Mouse (Mus musculus): ENCODE measurements around the gene Trak1.

Gene Trak1

GRCm38 (mm10) chr9:121331878-121332630 is 34.8 kb downstream of the Trak1 start:
- Histone ChIP-seq H3K4me3 (replicated peaks; ENCODE audit: low read length) (no peak overlapping the region), H3K4me1 (replicated peaks; ENCODE audit: low read depth, low read length) (peaks cover 30% of the 10 kb centered on the region), H3K9me3 (ENCODE audit: low read length) (peaks cover 86% of the 10 kb centered on the region), H3K27me3 (ENCODE audit: insufficient read depth, low read length) (no peaks in the 10 kb centered on the region), H3K36me3 (ENCODE audit: insufficient read depth, low read length) (peaks cover 65% of the 10 kb centered on the region)
- TF ChIP-seq CTCF (conservative IDR thresholded peaks at IDR 0.05; ENCODE audit: low read length) (no peak), POU5F1 (IDR thresholded peaks at IDR 0.05; ENCODE audit: borderline replicate concordance, low read length) (no peak), NANOG (IDR thresholded peaks at IDR 0.05; ENCODE audit: borderline replicate concordance, low read length) (no peak)

- TF ChIP-seq CTCF (conservative IDR thresholded peaks at IDR 0.05; ENCODE audit: low read length) (no peak), NANOG (IDR thresholded peaks at IDR 0.05; ENCODE audit: borderline replicate concordance, low read length) (no peak), POU5F1 (IDR thresholded peaks at IDR 0.05; ENCODE audit: borderline replicate concordance, low read length) (no peak)
- 0 out of 2 replicates have a peak overlapping the region, but pooled peaks have one; percentile 14 for H3K4me3 ChIP-seq (replicated peaks; ENCODE audit: low read length)
- peaks cover 94% of the 10 kb centered on the region for H3K9me3 ChIP-seq (ENCODE audit: low read length)
- H3K27me3 ChIP-seq (ENCODE audit: insufficient read depth, low read length) = no peaks in the 10 kb centered on the region
- H3K36me3 ChIP-seq (ENCODE audit: insufficient read depth, low read length) = peaks cover 64% of the 10 kb centered on the region
- peaks cover 45% of the 10 kb centered on the region for H3K4me1 ChIP-seq (replicated peaks; ENCODE audit: low read depth, low read length)
Observed at GRCm38 (mm10) chr9:121333559-121333958, 36.3 kb downstream of the Trak1 start.

- Histone ChIP-seq H3K4me3 (replicated peaks; ENCODE audit: low read length) (peak overlapping the region; percentile 41), H3K27me3 (ENCODE audit: insufficient read depth, low read length) (no peaks in the 10 kb centered on the region), H3K4me1 (replicated peaks; ENCODE audit: low read depth, low read length) (peaks cover 51% of the 10 kb centered on the region), H3K36me3 (ENCODE audit: insufficient read depth, low read length) (peaks cover 55% of the 10 kb centered on the region), H3K9me3 (ENCODE audit: low read length) (peaks cover 88% of the 10 kb centered on the region)
- TF ChIP-seq POU5F1 (IDR thresholded peaks at IDR 0.05; ENCODE audit: borderline replicate concordance, low read length) (no peak), NANOG (IDR thresholded peaks at IDR 0.05; ENCODE audit: borderline replicate concordance, low read length) (no peak), CTCF (conservative IDR thresholded peaks at IDR 0.05; ENCODE audit: low read length) (no peak)
Observed at GRCm38 (mm10) chr9:121334311-121334851, 37.1 kb downstream of the Trak1 start.

- Histone ChIP-seq H3K36me3 (ENCODE audit: insufficient read depth, low read length) (peaks cover 54% of the 10 kb centered on the region), H3K27me3 (ENCODE audit: insufficient read depth, low read length) (no peaks in the 10 kb centered on the region), H3K9me3 (ENCODE audit: low read length) (peaks cover 76% of the 10 kb centered on the region), H3K4me1 (replicated peaks; ENCODE audit: low read depth, low read length) (peaks cover 63% of the 10 kb centered on the region), H3K4me3 (replicated peaks; ENCODE audit: low read length) (peak overlapping the region; percentile 55)
- TF ChIP-seq POU5F1 (IDR thresholded peaks at IDR 0.05; ENCODE audit: borderline replicate concordance, low read length) (no peak), NANOG (IDR thresholded peaks at IDR 0.05; ENCODE audit: borderline replicate concordance, low read length) (peak; percentile 35; the same call in 1 of the 2 replicates)
Observed at GRCm38 (mm10) chr9:121335568-121335967, 38.3 kb downstream of the Trak1 start.

GRCm38 (mm10) chr9:121336324-121336946 is 39.1 kb downstream of the Trak1 start:
- peaks cover 67% of the 10 kb centered on the region for H3K9me3 ChIP-seq (ENCODE audit: low read length)
- H3K36me3 ChIP-seq (ENCODE audit: insufficient read depth, low read length) = peaks cover 52% of the 10 kb centered on the region
- no peak for TF ChIP-seq CTCF (conservative IDR thresholded peaks at IDR 0.05; ENCODE audit: low read length)
- TF ChIP-seq NANOG (IDR thresholded peaks at IDR 0.05; ENCODE audit: borderline replicate concordance, low read length) = no peak
- no peak for TF ChIP-seq POU5F1 (IDR thresholded peaks at IDR 0.05; ENCODE audit: borderline replicate concordance, low read length)
- H3K4me1 ChIP-seq (replicated peaks; ENCODE audit: low read depth, low read length) = peaks cover 71% of the 10 kb centered on the region
- H3K27me3 ChIP-seq (ENCODE audit: insufficient read depth, low read length) = no peaks in the 10 kb centered on the region
- peak overlapping the region; percentile 55 for H3K4me3 ChIP-seq (replicated peaks; ENCODE audit: low read length)

GRCm38 (mm10) chr9:121337216-121337937 is 40.1 kb downstream of the Trak1 start:
- Histone ChIP-seq H3K27me3 (ENCODE audit: insufficient read depth, low read length) (no peaks in the 10 kb centered on the region), H3K4me3 (replicated peaks; ENCODE audit: low read length) (peak overlapping the region; percentile 55)

GRCm38 (mm10) chr9:121337938-121338289 is 40.6 kb downstream of the Trak1 start:
- TF ChIP-seq POU5F1 (IDR thresholded peaks at IDR 0.05; ENCODE audit: borderline replicate concordance, low read length) (no peak), NANOG (IDR thresholded peaks at IDR 0.05; ENCODE audit: borderline replicate concordance, low read length) (no peak), CTCF (conservative IDR thresholded peaks at IDR 0.05; ENCODE audit: low read length) (no peak)
- no peak overlapping the region; the same call in 1 of the 2 replicates for H3K4me3 ChIP-seq (replicated peaks; ENCODE audit: low read length)
- H3K9me3 ChIP-seq (ENCODE audit: low read length) = peaks cover 53% of the 10 kb centered on the region
- H3K36me3 ChIP-seq (ENCODE audit: insufficient read depth, low read length) = peaks cover 43% of the 10 kb centered on the region
- H3K27me3 ChIP-seq (ENCODE audit: insufficient read depth, low read length) = no peaks in the 10 kb centered on the region
- peaks cover 85% of the 10 kb centered on the region for H3K4me1 ChIP-seq (replicated peaks; ENCODE audit: low read depth, low read length)

More at GRCm38 (mm10) chr9:121337216-121337937, 40.1 kb downstream of the Trak1 start:
- peaks cover 58% of the 10 kb centered on the region for H3K9me3 ChIP-seq (ENCODE audit: low read length)
- H3K36me3 ChIP-seq (ENCODE audit: insufficient read depth, low read length) = peaks cover 48% of the 10 kb centered on the region
- TF ChIP-seq POU5F1 (IDR thresholded peaks at IDR 0.05; ENCODE audit: borderline replicate concordance, low read length) (no peak), CTCF (conservative IDR thresholded peaks at IDR 0.05; ENCODE audit: low read length) (no peak), NANOG (IDR thresholded peaks at IDR 0.05; ENCODE audit: borderline replicate concordance, low read length) (peak; percentile 70)
- H3K4me1 ChIP-seq (replicated peaks; ENCODE audit: low read depth, low read length) = peaks cover 79% of the 10 kb centered on the region

- H3K36me3 ChIP-seq (ENCODE audit: insufficient read depth, low read length) = peaks cover 31% of the 10 kb centered on the region
- no peak overlapping the region for H3K4me3 ChIP-seq (replicated peaks; ENCODE audit: low read length)
- TF ChIP-seq POU5F1 (IDR thresholded peaks at IDR 0.05; ENCODE audit: borderline replicate concordance, low read length) (no peak), CTCF (conservative IDR thresholded peaks at IDR 0.05; ENCODE audit: low read length) (no peak), NANOG (IDR thresholded peaks at IDR 0.05; ENCODE audit: borderline replicate concordance, low read length) (no peak)
- H3K4me1 ChIP-seq (replicated peaks; ENCODE audit: low read depth, low read length) = peaks cover 96% of the 10 kb centered on the region
- H3K27me3 ChIP-seq (ENCODE audit: insufficient read depth, low read length) = no peaks in the 10 kb centered on the region
- peaks cover 17% of the 10 kb centered on the region for H3K9me3 ChIP-seq (ENCODE audit: low read length)
Observed at GRCm38 (mm10) chr9:121341832-121342231, 44.5 kb downstream of the Trak1 start.

Measured in E14TG2a.4 (cell line).